In genomic region chr14:29123886-29124285, GRCm38 (mm10) we compare ENCODE assay signal across 20 mouse cellular contexts.
DNase-seq lines count a peak whose midpoint lies in the region; ATAC-seq and TF ChIP-seq lines count a peak whose summit lies in the region.
"Had no signal": no experiment of that assay in that cellular context is flagged by ENCODE, and none has a peak within 500 bp of the region (broad histone marks: within the 10 kb centered on the region; RNA-seq: fewer than 3 reads in every experiment).

No protein-coding gene starts in this region.

- H3K27ac ChIP-seq in forebrain, postnatal 0 days (ENCODE audit: low read depth, low read length), result no peak overlapping the region
- H3K27ac ChIP-seq in forebrain, embryonic 16.5 days (ENCODE audit: low read length), result no peak overlapping the region
- H3K27ac ChIP-seq in kidney, postnatal 0 days, result no peak overlapping the region
- H3K27ac ChIP-seq in kidney, embryonic 14.5 days (ENCODE audit: low read depth, low read length), result no peak overlapping the region
- no peak overlapping the region for H3K27ac ChIP-seq in midbrain, embryonic 15.5 days
- H3K27ac ChIP-seq: embryonic facial prominence, embryonic 13.5 days; forebrain, embryonic 10.5 days; hindbrain, embryonic 10.5 days; intestine, embryonic 15.5 days; limb, embryonic 10.5 days; liver, embryonic 14.5 days; neural tube, embryonic 15.5 days had no signal

- no peak for DNase-seq in forebrain, postnatal 0 days
- no peak for DNase-seq in kidney, postnatal 0 days (ENCODE audit: low spot score)
- peak; percentile 7 to 57 for DNase-seq in kidney, postnatal 36 days
- DNase-seq in ovary, postnatal 36 days (ENCODE audit: low spot score), result no peak
- DNase-seq: adrenal gland, postnatal 25 days; B cell, adult 2 months; cerebellum, postnatal 14 days had no signal

- H3K27me3 ChIP-seq in forebrain, postnatal 0 days (ENCODE audit: insufficient read depth, low read length), result no peaks in the 10 kb centered on the region
- H3K27me3 ChIP-seq in forebrain, embryonic 16.5 days (replicated peaks; ENCODE audit: control insufficient read depth, insufficient read depth, low read length), result no peaks in the 10 kb centered on the region
- H3K27me3 ChIP-seq in kidney, postnatal 0 days (ENCODE audit: insufficient read depth, low read length), result no peaks in the 10 kb centered on the region
- H3K27me3 ChIP-seq in kidney, embryonic 14.5 days (ENCODE audit: control insufficient read depth, insufficient read depth, low read length), result no peaks in the 10 kb centered on the region
- H3K27me3 ChIP-seq in E14TG2a.4 (ENCODE audit: insufficient read depth, low read length), result no peaks in the 10 kb centered on the region
- no peaks in the 10 kb centered on the region for H3K27me3 ChIP-seq in midbrain, embryonic 15.5 days (replicated peaks)
- H3K27me3 ChIP-seq: embryonic facial prominence, embryonic 13.5 days; heart, embryonic 12.5 days; intestine, embryonic 15.5 days; megakaryocyte, embryonic 14.5 days; neural tube, embryonic 15.5 days had no signal

- no peaks in the 10 kb centered on the region for H3K9me3 ChIP-seq in forebrain, postnatal 0 days (ENCODE audit: low read length)
- H3K9me3 ChIP-seq in forebrain, embryonic 16.5 days (ENCODE audit: control insufficient read depth, low read length), result no peaks in the 10 kb centered on the region
- no peaks in the 10 kb centered on the region for H3K9me3 ChIP-seq in kidney, postnatal 0 days (replicated peaks; ENCODE audit: low read length)
- H3K9me3 ChIP-seq in kidney, embryonic 14.5 days (ENCODE audit: control insufficient read depth, low read length), result no peaks in the 10 kb centered on the region; the same call in 1 of the 2 replicates
- no peaks in the 10 kb centered on the region for H3K9me3 ChIP-seq in E14TG2a.4 (ENCODE audit: low read length)
- H3K9me3 ChIP-seq in midbrain, embryonic 15.5 days, result no peaks in the 10 kb centered on the region
- H3K9me3 ChIP-seq: embryonic facial prominence, embryonic 13.5 days; forebrain, embryonic 10.5 days; heart, embryonic 12.5 days; hindbrain, embryonic 10.5 days; intestine, embryonic 15.5 days; limb, embryonic 10.5 days; neural tube, embryonic 15.5 days had no signal

- ATAC-seq in forebrain, postnatal 0 days, result no peak
- no peak for ATAC-seq in forebrain, embryonic 16.5 days
- no peak for ATAC-seq in kidney, postnatal 0 days (replicated peaks; ENCODE audit: low FRiP score, low read depth)
- ATAC-seq in kidney, embryonic 14.5 days (ENCODE audit: low FRiP score, low TSS enrichment), result no peak
- ATAC-seq in midbrain, embryonic 15.5 days (replicated peaks), result no peak
- ATAC-seq: intestine, embryonic 15.5 days had no signal

- no peak overlapping the region for H3K4me3 ChIP-seq in forebrain, postnatal 0 days (ENCODE audit: low read depth, low read length)
- no peak overlapping the region for H3K4me3 ChIP-seq in forebrain, embryonic 16.5 days (replicated peaks; ENCODE audit: low read length)
- no peak overlapping the region for H3K4me3 ChIP-seq in kidney, postnatal 0 days (replicated peaks; ENCODE audit: low read depth, low read length)
- no peak overlapping the region for H3K4me3 ChIP-seq in kidney, embryonic 14.5 days (ENCODE audit: low read length)
- H3K4me3 ChIP-seq in E14TG2a.4 (replicated peaks; ENCODE audit: low read length), result no peak overlapping the region
- no peak overlapping the region for H3K4me3 ChIP-seq in midbrain, embryonic 15.5 days
- H3K4me3 ChIP-seq: embryonic facial prominence, embryonic 13.5 days; forebrain, embryonic 10.5 days; heart, embryonic 12.5 days; hindbrain, embryonic 10.5 days; intestine, embryonic 15.5 days; limb, embryonic 10.5 days; megakaryocyte, embryonic 14.5 days; neural tube, embryonic 15.5 days had no signal

- H3K36me3 ChIP-seq in forebrain, postnatal 0 days (ENCODE audit: insufficient read depth), result no peaks in the 10 kb centered on the region
- no peaks in the 10 kb centered on the region for H3K36me3 ChIP-seq in forebrain, embryonic 16.5 days (ENCODE audit: control insufficient read depth, insufficient read depth)
- H3K36me3 ChIP-seq in kidney, postnatal 0 days (ENCODE audit: insufficient read depth, low read length), result no peaks in the 10 kb centered on the region
- no peaks in the 10 kb centered on the region for H3K36me3 ChIP-seq in kidney, embryonic 14.5 days (ENCODE audit: control insufficient read depth, insufficient read depth, low read length)
- no peaks in the 10 kb centered on the region for H3K36me3 ChIP-seq in E14TG2a.4 (ENCODE audit: insufficient read depth, low read length)
- H3K36me3 ChIP-seq in midbrain, embryonic 15.5 days (replicated peaks), result no peaks in the 10 kb centered on the region
- H3K36me3 ChIP-seq: embryonic facial prominence, embryonic 13.5 days; forebrain, embryonic 10.5 days; heart, embryonic 12.5 days; hindbrain, embryonic 10.5 days; intestine, embryonic 15.5 days; limb, embryonic 10.5 days; neural tube, embryonic 15.5 days had no signal

- H3K9ac ChIP-seq in forebrain, postnatal 0 days, result no peak overlapping the region
- H3K9ac ChIP-seq in forebrain, embryonic 16.5 days (replicated peaks; ENCODE audit: low read depth, low read length), result no peak overlapping the region
- no peak overlapping the region for H3K9ac ChIP-seq in kidney, postnatal 0 days (ENCODE audit: low read depth, low read length)
- no peak overlapping the region for H3K9ac ChIP-seq in kidney, embryonic 14.5 days (ENCODE audit: low read depth, low read length)
- no peak overlapping the region for H3K9ac ChIP-seq in midbrain, embryonic 15.5 days
- H3K9ac ChIP-seq: embryonic facial prominence, embryonic 13.5 days; heart, embryonic 12.5 days; intestine, embryonic 15.5 days; liver, embryonic 14.5 days; neural tube, embryonic 15.5 days had no signal

- H3K4me1 ChIP-seq in forebrain, postnatal 0 days (ENCODE audit: insufficient read depth), result no peaks in the 10 kb centered on the region
- no peaks in the 10 kb centered on the region for H3K4me1 ChIP-seq in forebrain, embryonic 16.5 days (replicated peaks; ENCODE audit: control insufficient read depth, insufficient read depth, low read length)
- no peaks in the 10 kb centered on the region for H3K4me1 ChIP-seq in kidney, postnatal 0 days (replicated peaks; ENCODE audit: insufficient read depth, low read length)
- no peaks in the 10 kb centered on the region for H3K4me1 ChIP-seq in kidney, embryonic 14.5 days (ENCODE audit: control insufficient read depth, insufficient read depth, low read length)
- no peaks in the 10 kb centered on the region for H3K4me1 ChIP-seq in E14TG2a.4 (replicated peaks; ENCODE audit: low read depth, low read length)
- no peaks in the 10 kb centered on the region for H3K4me1 ChIP-seq in midbrain, embryonic 15.5 days
- H3K4me1 ChIP-seq: embryonic facial prominence, embryonic 13.5 days; forebrain, embryonic 10.5 days; heart, embryonic 12.5 days; hindbrain, embryonic 10.5 days; intestine, embryonic 15.5 days; limb, embryonic 10.5 days; megakaryocyte, embryonic 14.5 days; neural tube, embryonic 15.5 days had no signal

- TF ChIP-seq CTCF in forebrain, postnatal 0 days (IDR thresholded peaks at IDR 0.05; ENCODE audit: low read depth), result peak; percentile 12; the same call in 1 of the 2 replicates
- peak; percentile 39; the same call in 1 of the 2 replicates for TF ChIP-seq CTCF in kidney, postnatal 0 days (IDR thresholded peaks at IDR 0.05; ENCODE audit: low read depth)
- TF ChIP-seq CTCF in E14TG2a.4 (conservative IDR thresholded peaks at IDR 0.05; ENCODE audit: low read length), result peak; percentile 70

- no peak overlapping the region for H3K4me2 ChIP-seq in forebrain, postnatal 0 days (ENCODE audit: low read depth)
- H3K4me2 ChIP-seq in forebrain, embryonic 16.5 days (ENCODE audit: low read length), result no peak overlapping the region
- no peak overlapping the region for H3K4me2 ChIP-seq in kidney, postnatal 0 days (ENCODE audit: low read length)
- no peak overlapping the region for H3K4me2 ChIP-seq in kidney, embryonic 14.5 days (replicated peaks; ENCODE audit: low read depth, low read length)
- H3K4me2 ChIP-seq in midbrain, embryonic 15.5 days, result no peak overlapping the region
- H3K4me2 ChIP-seq: embryonic facial prominence, embryonic 13.5 days; heart, embryonic 12.5 days; intestine, embryonic 15.5 days; neural tube, embryonic 15.5 days had no signal

Comparison
In these comparisons a context has a peak if more than half of its experiments do, and no peak if none do; other contexts are left out.
1. DNase-seq: peak in kidney, postnatal 36 days (2 of 2); none in forebrain, postnatal 0 days (single experiment), kidney, postnatal 0 days (single experiment) and ovary, postnatal 36 days (single experiment).
2. CTCF ChIP-seq: peak in every context shown above with its lines; median percentile 70 in E14TG2a.4; 39 in kidney, postnatal 0 days; 12 in forebrain, postnatal 0 days.